Comparison of ENCODE assay signal across 10 mouse cellular contexts in the genomic region with DNA sequence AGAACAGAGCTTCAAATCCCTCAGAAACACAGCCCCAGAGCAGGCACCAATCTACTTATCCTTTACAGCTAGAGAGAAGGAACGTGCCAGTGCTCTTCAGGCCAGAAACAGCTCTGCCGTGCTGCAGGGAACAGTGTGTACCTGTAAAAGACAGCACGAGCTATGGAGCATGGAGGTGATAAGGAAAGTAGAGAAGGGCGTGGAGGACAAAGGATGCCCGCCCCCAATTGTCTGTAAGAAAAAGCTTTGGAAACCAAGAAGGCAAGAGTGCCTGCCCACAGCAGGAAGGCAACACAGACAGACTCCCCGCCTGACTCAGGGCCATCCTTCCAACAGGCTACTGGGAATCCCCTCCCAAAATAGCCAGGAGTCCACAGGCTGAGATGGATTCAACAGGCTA.
DNase-seq lines count a peak whose midpoint lies in the region; ATAC-seq and TF ChIP-seq lines count a peak whose summit lies in the region.
"Had no signal": no experiment of that assay in that cellular context is flagged by ENCODE, and none has a peak within 500 bp of the region (broad histone marks: within the 10 kb centered on the region; RNA-seq: fewer than 3 reads in every experiment).

No protein-coding gene starts in this region.

- peak; percentile 27; the same call in 1 of the 2 replicates for ATAC-seq in heart, embryonic 12.5 days (ENCODE audit: insufficient number of reproducible peaks, low FRiP score)
- no peak; the same call in 1 of the 2 replicates for ATAC-seq in lung, embryonic 15.5 days (ENCODE audit: borderline replicate concordance, extremely low read depth, low FRiP score, low TSS enrichment)

- WGBS in lung, adult 2 months: 42% methylated on average over 6 of the region's 6 CpGs
- WGBS in bone marrow, adult 2 months: 50% methylated on average over 6 of the region's 6 CpGs
- 21% methylated on average over 6 of the region's 6 CpGs for WGBS in heart, embryonic 12.5 days
- WGBS in lung, embryonic 15.5 days: 41% methylated on average over 6 of the region's 6 CpGs

- H3K27ac ChIP-seq in bone marrow, adult 2 months (ENCODE audit: control insufficient read depth, insufficient read depth, low read depth, low read length, poor library complexity): peak overlapping the region; percentile 57
- peak overlapping the region; percentile 65 for H3K27ac ChIP-seq in heart, embryonic 12.5 days (ENCODE audit: poor library complexity, severe bottlenecking)
- H3K27ac ChIP-seq in lung, embryonic 15.5 days: 0 out of 2 replicates have a peak overlapping the region, but pooled peaks have one; percentile 27
- H3K27ac ChIP-seq: stomach, embryonic 15.5 days had no signal

- H3K9me3 ChIP-seq in heart, embryonic 12.5 days (replicated peaks): no peaks in the 10 kb centered on the region
- H3K9me3 ChIP-seq in lung, embryonic 15.5 days: no peaks in the 10 kb centered on the region
- H3K9me3 ChIP-seq: stomach, embryonic 15.5 days had no signal

- H3K4me3 ChIP-seq in lung, adult 2 months (replicated peaks; ENCODE audit: extremely low read depth, low read depth, low read length): no peak overlapping the region
- H3K4me3 ChIP-seq in bone marrow, adult 2 months (replicated peaks; ENCODE audit: control insufficient read depth, low read depth, low read length): no peak overlapping the region
- H3K4me3 ChIP-seq in heart, embryonic 12.5 days: no peak overlapping the region
- no peak overlapping the region for H3K4me3 ChIP-seq in lung, embryonic 15.5 days
- H3K4me3 ChIP-seq: stomach, embryonic 15.5 days had no signal

- peak overlapping the region; percentile 28 for H3K4me2 ChIP-seq in heart, embryonic 12.5 days
- H3K4me2 ChIP-seq in lung, embryonic 15.5 days: no peak overlapping the region
- H3K4me2 ChIP-seq: stomach, embryonic 15.5 days had no signal

- peak; percentile 31 to 51 for DNase-seq in lung, adult 18-20 months
- no peak for DNase-seq in lung, adult 2 months
- DNase-seq in ovary, postnatal 10 days (ENCODE audit: low spot score): no peak
- no peak for DNase-seq in right cerebral cortex, postnatal 14 days
- no peak for DNase-seq in yolk sac, embryonic 10.5 days (ENCODE audit: low spot score)
- DNase-seq: kidney, adult 9 months had no signal

- no peak for TF ChIP-seq POLR2A in lung, adult 2 months (IDR thresholded peaks at IDR 0.05; ENCODE audit: borderline replicate concordance, extremely low read depth, low read depth, low read length)
- TF ChIP-seq POLR2A in bone marrow, adult 2 months (IDR thresholded peaks at IDR 0.05; ENCODE audit: borderline replicate concordance, control insufficient read depth, low read depth, low read length): no peak

- H3K4me1 ChIP-seq in lung, adult 2 months (ENCODE audit: control insufficient read depth, insufficient read depth, low read length): peaks cover 24% of the 10 kb centered on the region
- H3K4me1 ChIP-seq in bone marrow, adult 2 months (ENCODE audit: control insufficient read depth, insufficient read depth, low read length): peaks cover 5% of the 10 kb centered on the region; the same call in 1 of the 2 replicates
- peaks cover 48% of the 10 kb centered on the region for H3K4me1 ChIP-seq in heart, embryonic 12.5 days (replicated peaks)
- peaks cover 39% of the 10 kb centered on the region for H3K4me1 ChIP-seq in lung, embryonic 15.5 days

- TF ChIP-seq CTCF in lung, adult 2 months (IDR thresholded peaks at IDR 0.05; ENCODE audit: insufficient read depth, low read length): no peak
- TF ChIP-seq CTCF in bone marrow, adult 2 months (IDR thresholded peaks at IDR 0.05; ENCODE audit: control insufficient read depth, insufficient read depth, low read length): no peak

- H3K36me3 ChIP-seq in heart, embryonic 12.5 days: no peaks in the 10 kb centered on the region
- H3K36me3 ChIP-seq in lung, embryonic 15.5 days: no peaks in the 10 kb centered on the region
- H3K36me3 ChIP-seq: stomach, embryonic 15.5 days had no signal

- no peak overlapping the region for H3K9ac ChIP-seq in heart, embryonic 12.5 days
- no peak overlapping the region for H3K9ac ChIP-seq in lung, embryonic 15.5 days
- H3K9ac ChIP-seq: stomach, embryonic 15.5 days had no signal

- H3K27me3 ChIP-seq in heart, embryonic 12.5 days (replicated peaks): no peaks in the 10 kb centered on the region
- H3K27me3 ChIP-seq in lung, embryonic 15.5 days: no peaks in the 10 kb centered on the region
- H3K27me3 ChIP-seq: stomach, embryonic 15.5 days had no signal

Comparison
In these comparisons a context has a peak if more than half of its experiments do, and no peak if none do; other contexts are left out.
1. DNase-seq: peak in lung, adult 18-20 months (2 of 2); none in lung, adult 2 months (single experiment), ovary, postnatal 10 days (single experiment), right cerebral cortex, postnatal 14 days (single experiment) and yolk sac, embryonic 10.5 days (single experiment).
2. Peak in every context shown above with its lines, with median percentiles within 50 percentile points of each other: H3K27ac ChIP-seq.